Mouse (Mus musculus) kidney, embryonic 16.5 days (tissue): ENCODE data around the gene Chrna1. TPM values are rescaled to one million over a fixed set of nuclear protein-coding genes. Genes with fewer than 3 reads are reported as not detected.

Experiments
- ATAC-seq: fragments of 200-750 bp; cut with Nextera tagmentation; 2 replicates; pipeline ENCODE4 v1.8.0; 2017; ENCODE audit warnings: moderate TSS enrichment; ENCODE audit not compliant: low FRiP score, low TSS enrichment
- H3K27ac ChIP-seq: fragments of 300-500 bp; sonication (generic); 2 replicates; pipeline ENCODE4 v1.5.1; 2014; ENCODE audit warnings: low read length
- H3K27me3 ChIP-seq: fragments of 300-500 bp; sonication (generic); 2 replicates; pipeline ENCODE4 v1.6.1; 2014; ENCODE audit warnings: low read length, control low read depth, mixed read lengths; ENCODE audit not compliant: insufficient read depth
- H3K36me3 ChIP-seq: fragments of 300-500 bp; sonication (generic); 2 replicates; pipeline ENCODE4 v1.6.1; 2014; ENCODE audit warnings: low read length, control low read depth, mixed read lengths; ENCODE audit not compliant: insufficient read depth
- H3K4me1 ChIP-seq: fragments of 300-500 bp; sonication (generic); 2 replicates; pipeline ENCODE4 v1.6.1; 2014; ENCODE audit warnings: low read length, control low read depth, mixed read lengths; ENCODE audit not compliant: insufficient read depth
- H3K4me2 ChIP-seq: fragments of 300-500 bp; sonication (generic); replicated peaks from 2 replicates; pipeline ENCODE4 v1.6.1; 2014; ENCODE audit warnings: low read depth, low read length
- H3K4me3 ChIP-seq: fragments of 300-500 bp; sonication (generic); 2 replicates; pipeline ENCODE4 v1.5.1; 2014; ENCODE audit warnings: mild to moderate bottlenecking, low read length
- H3K9ac ChIP-seq: fragments of 300-500 bp; sonication (generic); replicated peaks from 2 replicates; pipeline ENCODE4 v1.6.1; 2014; ENCODE audit warnings: low read length
- H3K9me3 ChIP-seq: fragments of 300-500 bp; sonication (generic); 2 replicates; pipeline ENCODE4 v1.6.1; 2016; ENCODE audit warnings: low read length, control low read depth
- WGBS: fragments of 180-500 bp; shearing (Covaris S2); extraction: QIAGEN DNeasy Blood & Tissue Kit; methylation state at CpG from one replicate; pipeline ENCODE4 v1.1.7; 2014; 5-methylcytosine and 5-hydroxymethylcytosine counted together
- polyA plus RNA-seq: library from polyadenylated mRNA; unstranded; fragments of >200 nt; fragmentation: Nextera tagmentation; extraction: Ambion mirVana; gene quantifications from 2 replicates; pipeline ENCODE4 v1.2.1, GENCODE M21; 2015

The Chrna1 gene
- polyA plus RNA-seq, 1 experiment from 2014 or later: 0.36 TPM

DNA sequence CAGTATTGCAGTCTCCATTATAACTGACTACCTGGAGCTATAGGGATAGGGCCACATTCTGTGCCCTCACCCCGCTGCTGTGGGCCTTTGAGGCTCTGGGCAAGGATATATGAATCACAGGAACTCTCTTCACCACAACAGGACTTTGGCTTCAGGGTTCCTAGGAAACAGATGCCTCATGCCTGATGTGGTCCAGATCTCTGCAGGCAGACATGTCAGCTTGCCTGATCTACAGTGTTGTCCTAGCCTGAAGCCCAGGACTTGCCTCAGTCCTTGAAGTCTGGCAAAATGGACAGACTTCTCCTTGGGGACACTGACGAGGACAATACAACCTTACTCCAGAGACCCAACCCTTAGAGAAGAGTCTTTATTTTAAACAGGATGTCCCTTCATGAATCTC is 61.8 kb downstream of the Chrna1 start:
- Histone ChIP-seq H3K36me3 (no peaks in the 10 kb centered on the region), H3K4me3 (no peak overlapping the region), H3K4me2 (no peak overlapping the region), H3K4me1 (peaks cover 18% of the 10 kb centered on the region), H3K9me3 (no peaks in the 10 kb centered on the region), H3K9ac (no peak overlapping the region), H3K27me3 (no peaks in the 10 kb centered on the region), H3K27ac (no peak overlapping the region)
- ATAC-seq: no peak
- WGBS: 87% methylated on average over 2 of the region's 2 CpGs

DNA sequence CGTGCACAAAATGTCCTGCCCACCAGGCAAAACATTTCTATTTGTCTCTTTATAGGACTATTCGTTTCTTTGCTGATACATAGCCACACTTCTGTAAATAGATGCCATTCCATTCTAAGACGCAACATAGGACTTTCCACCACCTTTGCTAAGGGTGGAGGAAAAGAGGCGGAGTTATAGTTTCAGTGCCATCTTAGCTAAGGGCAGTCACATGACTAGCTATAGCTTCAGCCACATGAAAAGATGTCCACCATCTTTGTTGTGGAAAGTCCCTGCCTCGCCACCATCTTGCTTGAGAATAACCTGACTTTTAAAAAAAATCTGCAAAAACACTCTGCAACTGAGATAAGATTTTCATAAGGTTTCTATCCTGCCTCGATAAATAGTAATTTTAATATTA is 66.0 kb downstream of the Chrna1 start:
- Histone ChIP-seq H3K36me3 (no peaks in the 10 kb centered on the region), H3K4me3 (no peak overlapping the region), H3K4me2 (no peak overlapping the region), H3K9ac (no peak overlapping the region), H3K27me3 (no peaks in the 10 kb centered on the region), H3K4me1 (peaks cover 12% of the 10 kb centered on the region; the same call in 1 of the 2 replicates), H3K27ac (no peak overlapping the region), H3K9me3 (no peaks in the 10 kb centered on the region)
- 91% methylated on average over 6 of the region's 6 CpGs for WGBS
- no peak for ATAC-seq

Other genes with a start within 250 kb of the Chrna1 start
- 7.7 and 8.2 TPM in 2 replicates for gene Gpr155, start 193.8 kb downstream of the Chrna1 start, polyA plus RNA-seq
- 8.6 and 10.4 TPM in 2 replicates for gene Wipf1, start 50.6 kb downstream of the Chrna1 start, polyA plus RNA-seq
- 12.2 and 17.0 TPM in 2 replicates for gene Chn1, start 195.0 kb upstream of the Chrna1 start, polyA plus RNA-seq